Mouse (Mus musculus): Measurements from ENCODE around the gene Ankrd23. TPM values are rescaled to one million over a fixed set of nuclear protein-coding genes. Genes with fewer than 3 reads are reported as not detected.
A peak's percentile ranks its signal among the peaks of the same experiment; 100 is the strongest.

Gene Ankrd23
- polyA plus RNA-seq, 1 experiment from 2014 or later: 16.7 TPM

DNA sequence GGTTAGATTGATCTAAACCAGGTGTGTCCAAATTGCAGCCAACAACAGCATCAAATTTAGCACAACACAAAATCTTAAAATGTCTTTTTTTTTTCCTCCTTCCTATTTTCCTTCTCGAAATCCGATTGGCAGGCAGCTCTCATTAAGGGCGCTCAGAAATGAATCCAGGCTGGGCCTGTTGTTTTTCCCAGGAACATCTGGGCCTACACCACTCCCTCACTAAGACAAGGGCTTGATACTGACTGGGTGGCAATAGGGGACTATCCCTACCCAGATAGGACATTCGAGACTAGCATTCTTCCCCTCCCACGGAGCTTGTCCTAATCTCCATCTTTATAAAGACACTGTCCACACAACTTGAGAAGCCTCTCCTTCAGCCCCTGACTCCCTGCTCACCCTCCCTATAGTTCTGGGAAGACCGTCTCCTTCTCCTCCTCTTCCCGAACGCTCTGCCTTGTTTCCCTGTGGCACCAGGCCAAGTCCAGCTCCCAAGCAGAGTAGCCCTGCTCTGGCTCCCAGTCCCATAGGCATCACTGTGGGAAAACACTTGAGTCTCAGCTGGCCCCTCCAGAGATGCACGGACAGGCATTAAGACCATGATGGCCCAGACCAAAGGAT is 11.4 kb upstream of the Ankrd23 start:
- Histone ChIP-seq H3K4me1 (peaks cover 43% of the 10 kb centered on the region), H3K4me3 (no peak overlapping the region), H3K27me3 (ENCODE audit: insufficient read depth, poor library complexity, severe bottlenecking) (no peaks in the 10 kb centered on the region), H3K27ac (peak overlapping the region; percentile 94; the same call in 1 of the 2 replicates), H3K36me3 (peaks cover 46% of the 10 kb centered on the region), H3K9me3 (no peaks in the 10 kb centered on the region)
- 55% methylated on average over 9 of the region's 9 CpGs for WGBS
- DNase-seq (ENCODE audit: low spot score): no peak

DNA sequence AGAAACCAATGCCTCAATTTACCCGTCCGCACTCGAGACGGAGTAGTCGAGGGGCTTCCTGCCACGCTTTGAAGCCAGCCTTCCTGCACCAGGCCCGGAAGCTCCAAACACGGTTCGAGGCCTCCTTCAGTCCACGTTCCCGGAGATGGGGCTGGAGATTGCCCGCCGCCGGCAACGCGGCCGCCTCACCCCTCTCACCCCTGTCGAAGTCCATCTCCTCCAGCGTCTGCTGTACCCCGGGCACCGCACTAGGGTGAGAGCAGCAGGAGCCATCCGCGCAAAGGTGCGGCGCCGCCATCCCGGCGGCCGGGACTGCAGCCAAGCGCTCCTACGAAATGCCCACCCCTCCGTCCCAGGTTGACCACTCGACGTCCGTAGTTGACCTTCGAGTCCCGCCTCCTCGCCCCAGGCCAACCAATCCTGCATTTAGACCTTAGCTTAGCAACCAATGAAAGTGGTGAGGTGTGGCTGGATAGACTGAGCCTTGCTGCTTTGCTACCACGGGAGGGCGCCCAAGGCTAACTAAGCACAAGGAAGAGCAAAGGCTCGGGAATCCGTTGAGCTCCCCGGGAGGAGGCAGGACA is 10.3 kb upstream of the Ankrd23 start, which contains the start of gene Ankrd39:
TSS of gene Ankrd39 (minus strand) at position 558 of the 584 bp plus-strand sequence.
- Histone ChIP-seq H3K4me3 (peak within 1 kb of the TSS; percentile 83), H3K4me1 (peaks cover 43% of the 10 kb centered on the region), H3K27ac (peak within 1 kb of the TSS; percentile 94), H3K27me3 (ENCODE audit: insufficient read depth, poor library complexity, severe bottlenecking) (no peaks in the 10 kb centered on the region), H3K9me3 (no peaks in the 10 kb centered on the region), H3K36me3 (peaks cover 41% of the 10 kb centered on the region)
- peak; percentile 99 for DNase-seq (ENCODE audit: low spot score)
- WGBS: under 1% methylated on average over 43 of the region's 43 CpGs

DNA sequence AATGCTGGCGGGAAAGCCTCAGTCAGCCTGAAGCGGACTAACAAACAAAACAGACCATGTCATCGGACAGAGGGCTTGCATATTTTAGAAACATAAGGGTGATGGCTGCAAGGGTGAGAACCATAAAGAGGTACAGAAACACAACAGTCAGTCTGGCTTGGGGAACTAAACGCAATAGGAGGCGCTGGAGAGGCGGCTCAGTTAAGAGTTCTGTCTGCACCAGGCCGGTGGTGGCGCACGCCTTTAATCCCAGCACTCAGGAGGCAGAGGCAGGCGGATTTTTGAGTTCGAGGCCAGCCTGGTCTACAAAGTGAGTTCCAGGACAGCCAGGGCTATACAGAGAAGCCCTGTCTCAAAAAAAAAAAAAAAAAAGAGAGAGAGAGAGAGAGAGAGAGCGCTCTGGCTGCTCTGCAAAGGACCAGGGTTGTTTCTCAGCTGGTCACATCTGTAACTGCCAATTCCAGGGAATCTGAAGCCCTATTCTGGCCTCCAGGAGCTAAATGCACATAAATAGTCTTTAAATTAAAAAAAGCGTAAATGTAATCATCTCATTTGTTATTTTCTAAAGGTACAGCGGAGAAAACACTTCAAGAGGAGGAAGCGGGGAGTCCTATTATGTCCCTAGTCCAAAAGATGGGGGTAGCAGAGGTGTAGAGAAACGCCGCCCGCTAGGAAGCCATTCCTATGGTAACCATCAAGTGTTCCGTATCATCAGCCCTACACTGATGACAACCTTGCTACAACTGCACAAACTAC is 9.3 kb upstream of the Ankrd23 start:
- WGBS: 67% methylated on average over 19 of the region's 19 CpGs
- Histone ChIP-seq H3K27ac (peak overlapping the region; percentile 94; the same call in 1 of the 2 replicates), H3K27me3 (ENCODE audit: insufficient read depth, poor library complexity, severe bottlenecking) (no peaks in the 10 kb centered on the region), H3K9me3 (no peaks in the 10 kb centered on the region), H3K4me1 (peaks cover 43% of the 10 kb centered on the region), H3K4me3 (peak overlapping the region; percentile 83), H3K36me3 (peaks cover 41% of the 10 kb centered on the region)
- no peak for DNase-seq (ENCODE audit: low spot score)

DNA sequence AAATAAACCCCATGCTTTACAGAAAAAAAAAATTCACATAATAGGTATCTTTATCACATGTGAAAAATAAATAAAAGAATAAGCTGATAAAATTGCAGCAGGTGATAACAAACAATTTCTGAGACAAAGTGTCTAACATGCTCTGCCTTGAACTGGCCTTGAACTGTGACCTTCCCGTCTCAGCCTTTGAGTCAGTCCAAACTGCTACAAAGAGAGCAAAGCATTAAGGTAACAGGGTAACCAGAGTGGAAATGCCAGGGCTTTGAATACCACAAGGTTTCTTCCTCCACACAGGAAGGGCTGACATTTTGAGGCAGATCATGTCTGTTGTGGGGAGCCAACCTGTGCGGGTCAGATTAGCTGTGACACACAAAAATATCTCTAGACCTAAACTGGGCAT is 8.7 kb upstream of the Ankrd23 start:
- no peak for DNase-seq (ENCODE audit: low spot score)
- H3K27me3 ChIP-seq (ENCODE audit: insufficient read depth, poor library complexity, severe bottlenecking): no peaks in the 10 kb centered on the region
- peaks cover 40% of the 10 kb centered on the region for H3K36me3 ChIP-seq
- 71% methylated on average over 2 of the region's 2 CpGs for WGBS
- H3K4me1 ChIP-seq: peaks cover 43% of the 10 kb centered on the region
- no peaks in the 10 kb centered on the region for H3K9me3 ChIP-seq
- H3K27ac ChIP-seq: no peak overlapping the region
- no peak overlapping the region for H3K4me3 ChIP-seq

DNA sequence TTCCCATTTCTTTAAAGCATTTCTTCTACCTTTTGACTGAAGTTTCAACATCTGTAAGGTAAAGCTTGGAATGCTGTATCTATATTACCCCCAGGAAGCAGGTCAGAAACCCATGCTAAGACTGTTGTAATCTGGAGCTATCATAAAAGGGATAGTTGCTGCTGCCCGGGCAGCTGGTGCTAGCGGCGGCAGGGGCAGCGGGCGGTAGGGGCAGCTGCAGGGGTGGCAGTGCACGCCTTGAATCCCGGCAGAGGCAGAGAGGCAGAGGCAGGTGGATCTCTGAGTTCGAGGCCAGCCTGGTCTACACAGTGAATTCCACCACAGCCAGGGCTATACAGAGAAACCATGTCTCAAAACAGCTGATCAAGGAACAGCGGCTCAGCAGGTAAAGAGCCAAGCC is 6.2 kb upstream of the Ankrd23 start:
- DNase-seq (ENCODE audit: low spot score): no peak
- Histone ChIP-seq H3K9me3 (no peaks in the 10 kb centered on the region), H3K27ac (no peak overlapping the region), H3K27me3 (ENCODE audit: insufficient read depth, poor library complexity, severe bottlenecking) (no peaks in the 10 kb centered on the region), H3K4me1 (peaks cover 40% of the 10 kb centered on the region), H3K36me3 (peaks cover 36% of the 10 kb centered on the region), H3K4me3 (no peak overlapping the region)
- 93% methylated on average over 9 of the region's 9 CpGs for WGBS

DNA sequence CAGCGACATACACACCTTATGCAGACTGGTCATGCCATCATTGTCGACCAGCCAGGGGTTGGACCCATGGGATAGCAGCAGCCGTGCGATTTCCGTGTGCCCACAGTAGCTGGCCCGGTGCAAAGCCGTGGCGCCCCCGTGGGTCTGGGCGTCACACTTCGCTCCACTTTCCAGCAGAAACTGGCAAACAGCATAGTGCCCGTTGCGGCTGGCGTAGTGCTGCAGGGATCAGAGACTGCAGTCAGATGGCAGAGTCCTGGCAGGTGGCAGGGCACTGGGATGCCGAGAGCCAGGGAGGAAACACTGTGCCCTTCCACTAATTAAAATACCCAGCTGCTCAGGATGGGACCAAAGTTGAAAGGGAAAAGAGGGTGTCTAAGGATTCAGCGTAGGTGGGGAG is 5.2 kb upstream of the Ankrd23 start:
- 94% methylated on average over 16 of the region's 16 CpGs for WGBS
- peak overlapping the region; percentile 24; the same call in 1 of the 2 replicates for H3K27ac ChIP-seq
- H3K27me3 ChIP-seq (ENCODE audit: insufficient read depth, poor library complexity, severe bottlenecking): no peaks in the 10 kb centered on the region
- H3K9me3 ChIP-seq: no peaks in the 10 kb centered on the region
- peaks cover 32% of the 10 kb centered on the region for H3K4me1 ChIP-seq
- DNase-seq (ENCODE audit: low spot score): no peak
- H3K4me3 ChIP-seq: no peak overlapping the region
- peaks cover 40% of the 10 kb centered on the region for H3K36me3 ChIP-seq

DNA sequence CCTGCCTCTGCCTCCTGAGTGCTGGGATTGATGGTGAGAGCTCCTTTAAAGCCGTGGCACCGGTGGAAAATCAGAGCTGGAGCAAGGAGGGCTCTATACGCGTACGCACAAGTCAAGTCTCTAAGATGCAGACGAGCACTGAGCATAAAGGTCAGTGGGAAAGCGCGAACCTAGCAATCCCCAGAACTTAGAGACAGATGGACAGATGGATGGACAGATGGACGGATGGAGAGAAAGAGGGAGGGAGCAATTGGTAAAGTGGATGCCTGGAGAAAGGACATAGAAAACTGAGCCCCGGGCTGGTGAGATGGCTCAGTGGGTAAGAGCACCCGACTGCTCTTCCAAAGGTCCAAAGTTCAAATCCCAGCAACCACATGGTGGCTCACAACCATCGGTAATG is 4.1 kb upstream of the Ankrd23 start:
- DNase-seq (ENCODE audit: low spot score): no peak
- H3K27ac ChIP-seq: no peak overlapping the region
- no peak overlapping the region for H3K4me3 ChIP-seq
- H3K27me3 ChIP-seq (ENCODE audit: insufficient read depth, poor library complexity, severe bottlenecking): no peaks in the 10 kb centered on the region
- WGBS: 90% methylated on average over 12 of the region's 12 CpGs
- peaks cover 40% of the 10 kb centered on the region for H3K36me3 ChIP-seq
- H3K9me3 ChIP-seq: no peaks in the 10 kb centered on the region
- H3K4me1 ChIP-seq: peaks cover 31% of the 10 kb centered on the region

DNA sequence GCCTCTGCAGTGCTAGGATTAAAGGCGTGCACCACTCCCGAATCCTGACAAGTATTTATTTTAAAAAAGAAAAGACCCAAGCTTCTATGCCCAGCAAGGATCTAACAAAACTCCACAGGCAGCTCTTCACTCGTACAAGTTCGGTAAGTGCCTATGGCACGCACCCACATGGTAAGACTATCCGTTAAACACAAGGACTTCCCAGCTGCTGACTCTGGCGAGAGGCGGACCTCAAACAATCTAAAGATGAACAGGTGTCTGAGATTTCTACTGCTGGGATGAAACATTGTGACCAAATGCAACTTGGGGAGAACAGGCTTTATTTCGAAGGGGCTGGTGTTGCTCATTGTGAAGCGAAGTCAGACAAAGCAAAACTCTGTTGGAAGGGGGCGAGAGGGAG is 3.4 kb upstream of the Ankrd23 start:
- no peaks in the 10 kb centered on the region for H3K27me3 ChIP-seq (ENCODE audit: insufficient read depth, poor library complexity, severe bottlenecking)
- peak overlapping the region; percentile 72; the same call in 1 of the 2 replicates for H3K27ac ChIP-seq
- no peaks in the 10 kb centered on the region for H3K9me3 ChIP-seq
- DNase-seq (ENCODE audit: low spot score): no peak
- H3K4me3 ChIP-seq: no peak overlapping the region
- H3K4me1 ChIP-seq: peaks cover 33% of the 10 kb centered on the region
- 90% methylated on average over 11 of the region's 11 CpGs for WGBS
- H3K36me3 ChIP-seq: peaks cover 40% of the 10 kb centered on the region

DNA sequence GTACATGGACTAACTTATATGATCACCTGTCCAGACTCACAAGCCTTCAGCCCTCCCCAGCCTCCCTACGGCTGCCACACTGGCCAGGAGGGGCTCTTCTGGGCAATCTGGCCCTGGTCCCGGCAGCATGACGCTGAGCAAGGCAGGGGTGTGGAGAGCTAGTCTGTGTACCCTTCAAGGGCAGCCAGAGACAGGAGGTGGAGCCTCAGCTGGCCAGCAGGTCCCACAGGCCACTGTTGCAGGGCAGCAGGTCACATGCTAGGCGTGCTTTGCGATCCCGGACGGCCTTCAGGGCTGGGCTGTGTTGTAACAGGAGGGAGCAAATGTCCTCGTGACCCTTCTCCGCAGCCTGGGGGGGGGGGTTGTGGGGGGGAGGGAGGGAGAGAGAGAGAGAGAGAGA is 2.5 kb upstream of the Ankrd23 start, which contains the start of gene Gm42417:
TSS of gene Gm42417 (minus strand) at position 244 of the 400 bp plus-strand sequence.
- peak; percentile 91 for DNase-seq (ENCODE audit: low spot score)
- Histone ChIP-seq H3K9me3 (no peaks in the 10 kb centered on the region), H3K27ac (peak within 1 kb of the TSS; percentile 72), H3K36me3 (peaks cover 40% of the 10 kb centered on the region), H3K27me3 (ENCODE audit: insufficient read depth, poor library complexity, severe bottlenecking) (no peaks in the 10 kb centered on the region), H3K4me3 (0 out of 2 replicates have a peak within 1 kb of the TSS, but pooled peaks have one; percentile 9), H3K4me1 (peaks cover 42% of the 10 kb centered on the region)
- WGBS: 47% methylated on average over 9 of the region's 9 CpGs

DNA sequence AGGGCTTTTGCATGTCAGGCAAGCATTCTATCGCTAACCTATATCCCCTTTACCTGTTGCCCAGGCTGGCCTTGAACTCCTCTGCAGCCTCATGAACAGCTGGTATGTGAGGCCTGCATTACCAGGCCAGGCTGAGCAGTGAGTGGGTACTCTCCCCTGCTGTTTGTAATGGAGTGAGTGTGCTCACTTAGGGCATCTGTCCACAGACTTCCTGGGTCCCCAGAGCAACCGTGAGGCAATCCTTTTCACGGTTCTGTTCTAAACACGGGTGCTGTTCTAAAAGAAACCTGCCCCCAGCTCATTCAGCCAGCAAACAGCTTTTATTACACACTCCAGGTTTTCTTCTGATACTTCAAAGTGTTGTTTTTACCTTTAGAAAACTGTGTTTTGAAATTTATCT is 2.0 kb upstream of the Ankrd23 start:
- H3K27me3 ChIP-seq (ENCODE audit: insufficient read depth, poor library complexity, severe bottlenecking): no peaks in the 10 kb centered on the region
- H3K9me3 ChIP-seq: no peaks in the 10 kb centered on the region
- peak overlapping the region; percentile 72; the same call in 1 of the 2 replicates for H3K27ac ChIP-seq
- no peak overlapping the region for H3K4me3 ChIP-seq
- DNase-seq (ENCODE audit: low spot score): no peak
- H3K4me1 ChIP-seq: peaks cover 44% of the 10 kb centered on the region
- H3K36me3 ChIP-seq: peaks cover 40% of the 10 kb centered on the region
- 82% methylated on average over 4 of the region's 4 CpGs for WGBS

DNA sequence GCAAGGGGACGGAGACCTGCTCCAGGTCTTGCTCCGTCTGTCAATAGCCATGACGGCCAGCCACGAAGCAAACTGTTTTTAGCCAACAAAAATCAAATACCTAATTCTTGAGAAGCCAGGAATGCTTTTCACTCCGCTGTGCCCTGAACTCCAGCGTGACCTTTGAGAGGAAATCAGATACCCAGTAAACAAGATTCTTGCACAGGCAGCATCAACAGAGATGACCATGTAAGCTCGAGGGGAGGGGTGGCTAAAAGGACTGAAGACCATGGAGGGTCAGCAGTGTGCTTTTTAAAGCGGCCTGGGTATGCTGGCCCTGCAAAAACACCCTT is 320 bp downstream of the Ankrd23 start:
- H3K9me3 ChIP-seq: no peaks in the 10 kb centered on the region
- WGBS: 43% methylated on average over 8 of the region's 8 CpGs
- peak overlapping the region; percentile 37 for H3K27ac ChIP-seq

DNA sequence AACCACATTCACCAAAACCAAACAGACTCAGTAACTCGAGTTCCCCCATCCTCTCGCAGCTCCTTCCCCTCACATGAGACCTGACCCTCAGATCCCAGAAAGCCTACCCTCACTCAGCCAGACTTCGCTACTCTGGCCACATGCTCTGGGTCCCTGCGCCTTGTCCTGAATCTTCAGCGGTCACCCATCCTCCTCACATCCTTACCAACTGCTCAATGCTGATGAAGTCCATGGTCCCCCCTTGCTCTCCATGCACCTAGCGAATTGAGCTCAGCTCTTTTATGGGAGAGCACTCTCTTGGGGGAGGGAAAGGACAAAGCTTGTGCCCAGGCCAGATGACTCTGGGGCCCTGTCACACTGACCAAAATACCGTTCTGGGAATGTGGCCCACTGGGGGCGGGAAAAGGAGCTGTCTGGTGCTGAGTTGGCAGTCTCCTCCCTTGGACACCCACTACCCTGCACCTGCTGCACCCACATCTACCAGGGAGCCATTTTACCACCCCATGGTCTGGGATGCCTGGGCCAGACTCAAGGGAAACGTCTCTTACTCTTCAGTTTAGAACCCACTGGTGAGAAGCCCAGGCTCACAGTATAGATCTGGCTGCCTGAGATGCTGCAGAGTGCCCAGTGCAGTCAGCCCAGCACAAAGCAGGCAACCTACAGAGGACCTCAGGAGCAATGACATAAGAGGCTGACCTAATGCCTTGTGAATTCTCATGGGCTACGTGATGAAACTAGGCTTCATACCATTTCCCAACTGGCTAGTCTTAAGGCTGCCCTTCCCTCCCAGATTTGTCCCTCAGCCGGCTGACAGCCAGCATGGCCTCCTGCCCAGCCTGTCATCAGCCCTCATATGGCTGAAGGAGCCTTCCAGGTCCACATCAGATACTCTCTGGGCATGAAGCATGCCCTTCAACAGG is 946 bp downstream of the Ankrd23 start:
- H3K4me1 ChIP-seq: peaks cover 67% of the 10 kb centered on the region
- H3K27me3 ChIP-seq (ENCODE audit: insufficient read depth, poor library complexity, severe bottlenecking): no peaks in the 10 kb centered on the region
- no peak overlapping the region for H3K4me3 ChIP-seq
- H3K36me3 ChIP-seq: peaks cover 35% of the 10 kb centered on the region
- 72% methylated on average over 11 of the region's 11 CpGs for WGBS
- DNase-seq (ENCODE audit: low spot score): no peak
- H3K9me3 ChIP-seq: no peaks in the 10 kb centered on the region
- H3K27ac ChIP-seq: peak overlapping the region; percentile 37

More for the DNA sequence above, 320 bp downstream of the Ankrd23 start:
- Histone ChIP-seq H3K36me3 (peaks cover 33% of the 10 kb centered on the region), H3K27me3 (ENCODE audit: insufficient read depth, poor library complexity, severe bottlenecking) (no peaks in the 10 kb centered on the region), H3K4me3 (no peak overlapping the region), H3K4me1 (peaks cover 63% of the 10 kb centered on the region)
- no peak for DNase-seq (ENCODE audit: low spot score)

All from heart, embryonic 10.5 days (tissue).